Mouse (Mus musculus) forebrain, embryonic 14.5 days (tissue): ENCODE measurements around the gene Scmh1. TPM values are rescaled to one million over a fixed set of nuclear protein-coding genes. Genes with fewer than 3 reads are reported as not detected.

Experiments
- ATAC-seq: fragments of 200-750 bp; cut with Nextera tagmentation; 2 replicates; pipeline ENCODE4 v1.8.0; 2017; ENCODE audit warnings: mild to moderate bottlenecking, moderate library complexity
- DNase-seq: peaks from one replicate; pipeline ENCODE4 v3.0.0-alpha.2; 2015; ENCODE audit warnings: low spot score
- H3K27ac ChIP-seq: fragments of 300-500 bp; sonication (generic); 2 replicates; pipeline ENCODE4 v1.5.1; 2014; ENCODE audit warnings: low read depth, mild to moderate bottlenecking, control low read depth, low read length, moderate library complexity
- H3K27me3 ChIP-seq: fragments of 300-500 bp; sonication (generic); replicated peaks from 2 replicates; pipeline ENCODE4 v1.6.1; 2014; ENCODE audit warnings: low read length, control low read depth, mixed read lengths; ENCODE audit not compliant: control insufficient read depth, insufficient read depth
- H3K36me3 ChIP-seq: fragments of 300-500 bp; sonication (generic); 2 replicates; pipeline ENCODE4 v1.6.1; 2014; ENCODE audit warnings: low read length, control low read depth; ENCODE audit not compliant: control insufficient read depth, insufficient read depth
- H3K4me1 ChIP-seq: fragments of 300-500 bp; sonication (generic); 2 replicates; pipeline ENCODE4 v1.6.1; 2014; ENCODE audit warnings: antibody characterized with exemption, low read length, control low read depth; ENCODE audit not compliant: control insufficient read depth, insufficient read depth
- H3K4me2 ChIP-seq: fragments of 300-500 bp; sonication (generic); 2 replicates; pipeline ENCODE4 v1.6.1; 2014; ENCODE audit warnings: mild to moderate bottlenecking, control low read depth, low read length
- H3K4me3 ChIP-seq: fragments of 300-500 bp; sonication (generic); 2 replicates; pipeline ENCODE4 v1.5.1; 2014; ENCODE audit warnings: low read depth, low read length, control low read depth
- H3K9ac ChIP-seq: fragments of 300-500 bp; sonication (generic); 2 replicates; pipeline ENCODE4 v1.6.1; 2014; ENCODE audit warnings: mild to moderate bottlenecking, low read length, control low read depth, moderate library complexity
- H3K9me3 ChIP-seq: fragments of 300-500 bp; sonication (generic); replicated peaks from 2 replicates; pipeline ENCODE4 v1.6.1; 2016; ENCODE audit warnings: low read length, control low read depth, mixed read lengths; ENCODE audit not compliant: control insufficient read depth
- WGBS: fragments of 180-500 bp; shearing (Covaris S2); extraction: QIAGEN DNeasy Blood & Tissue Kit; methylation state at CpG from one replicate; pipeline ENCODE4 v1.1.7; 2014; 5-methylcytosine and 5-hydroxymethylcytosine counted together
- polyA plus RNA-seq: library from polyadenylated mRNA; unstranded; fragments of >200 nt; fragmentation: Nextera tagmentation; extraction: Ambion mirVana; gene quantifications from 2 replicates; pipeline ENCODE4 v1.2.1, GENCODE M21; 2014

The Scmh1 gene
- polyA plus RNA-seq, 1 experiment from 2014 or later: 38.8 TPM

DNA sequence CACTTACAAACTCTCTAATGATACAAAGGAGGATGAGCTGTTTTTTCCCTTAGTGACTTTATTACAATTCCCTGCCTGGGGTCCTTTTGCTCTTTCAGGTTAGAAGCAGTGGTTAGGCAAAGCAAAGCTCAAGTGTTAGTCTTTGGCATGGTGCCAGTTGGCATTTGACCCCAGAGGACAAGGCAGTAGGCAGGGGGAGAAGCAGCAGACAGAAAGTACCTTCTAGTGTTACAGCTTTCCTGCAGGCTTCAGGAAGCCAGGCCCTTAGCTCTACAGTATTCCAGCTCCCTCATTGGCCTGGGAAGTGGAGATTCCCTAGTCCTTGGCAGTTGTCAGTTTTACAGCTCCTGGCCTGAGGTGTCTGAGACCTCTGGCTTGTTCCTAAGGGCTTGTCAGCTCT, 15.6 kb downstream of the Scmh1 start:
- Histone ChIP-seq H3K4me2 (no peak overlapping the region), H3K9ac (no peak overlapping the region), H3K27me3 (no peaks in the 10 kb centered on the region), H3K36me3 (no peaks in the 10 kb centered on the region), H3K4me1 (no peaks in the 10 kb centered on the region), H3K4me3 (no peak overlapping the region), H3K27ac (no peak overlapping the region), H3K9me3 (no peaks in the 10 kb centered on the region)
- DNase-seq (no peak), ATAC-seq (no peak)

DNA sequence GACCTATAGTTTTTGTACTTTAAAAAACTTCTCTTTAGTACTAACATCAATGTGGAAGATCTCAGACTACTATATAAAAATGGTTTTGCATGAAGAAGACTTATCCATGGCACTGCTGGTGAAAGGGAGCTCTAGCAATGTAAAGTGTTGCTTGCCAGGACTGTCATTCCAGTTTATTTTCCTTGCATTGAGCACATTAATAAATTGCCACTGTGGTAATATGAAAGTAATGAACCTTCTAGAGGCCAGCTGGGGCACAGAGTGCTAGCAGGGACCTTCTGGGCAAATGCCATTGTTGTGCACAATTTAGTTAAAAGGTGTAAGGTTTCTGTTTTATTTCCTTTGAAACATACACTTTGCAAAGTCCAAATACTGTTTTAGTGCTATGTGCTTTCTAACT, 25.5 kb downstream of the Scmh1 start:
- DNase-seq (no peak), ATAC-seq (no peak)
- Histone ChIP-seq H3K27me3 (no peaks in the 10 kb centered on the region), H3K4me3 (no peak overlapping the region), H3K27ac (no peak overlapping the region), H3K9me3 (no peaks in the 10 kb centered on the region), H3K9ac (no peak overlapping the region), H3K4me2 (no peak overlapping the region), H3K36me3 (no peaks in the 10 kb centered on the region), H3K4me1 (no peaks in the 10 kb centered on the region)

DNA sequence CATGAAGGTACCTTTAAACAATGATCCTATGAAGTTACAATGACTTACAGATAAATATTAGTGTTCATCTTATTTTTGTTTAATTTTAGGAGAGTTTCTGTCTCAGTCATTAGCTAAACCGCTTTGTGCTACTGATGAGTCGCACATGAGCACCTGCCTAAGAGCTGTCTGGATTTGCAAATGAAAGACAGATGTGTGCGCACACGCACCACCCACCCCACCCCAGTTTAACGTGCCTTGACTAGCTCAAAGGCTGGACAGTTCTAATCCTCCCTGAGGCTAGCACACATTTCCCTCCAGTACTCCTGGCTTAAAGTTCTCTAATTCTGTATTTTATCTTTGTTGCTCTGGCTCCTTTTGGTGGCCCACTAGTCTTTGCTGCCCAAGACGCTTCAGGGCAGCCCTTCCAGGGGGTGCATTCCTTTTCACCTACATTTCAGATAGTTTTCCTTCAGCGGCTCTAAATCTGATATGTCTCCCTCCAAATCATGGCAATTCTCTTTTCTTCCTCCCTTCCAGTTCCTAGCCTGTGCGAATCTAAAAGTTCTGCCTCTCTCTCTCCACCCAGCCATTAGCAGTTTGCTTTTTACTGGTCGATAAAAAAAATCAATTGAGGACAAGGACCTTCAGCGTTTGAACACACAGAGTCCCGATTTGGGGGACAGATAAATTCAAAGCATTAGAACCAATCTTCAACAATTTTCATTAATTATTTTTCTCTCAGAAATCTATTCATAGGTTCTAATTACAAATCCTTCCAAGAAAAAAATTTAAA, 27.7 kb downstream of the Scmh1 start:
- 65% methylated on average over 11 of the region's 11 CpGs for WGBS
- DNase-seq (no peak), ATAC-seq (no peak)
- Histone ChIP-seq H3K4me1 (no peaks in the 10 kb centered on the region), H3K27me3 (no peaks in the 10 kb centered on the region), H3K27ac (no peak overlapping the region), H3K4me3 (no peak overlapping the region), H3K9me3 (no peaks in the 10 kb centered on the region), H3K36me3 (no peaks in the 10 kb centered on the region), H3K4me2 (no peak overlapping the region), H3K9ac (no peak overlapping the region)

DNA sequence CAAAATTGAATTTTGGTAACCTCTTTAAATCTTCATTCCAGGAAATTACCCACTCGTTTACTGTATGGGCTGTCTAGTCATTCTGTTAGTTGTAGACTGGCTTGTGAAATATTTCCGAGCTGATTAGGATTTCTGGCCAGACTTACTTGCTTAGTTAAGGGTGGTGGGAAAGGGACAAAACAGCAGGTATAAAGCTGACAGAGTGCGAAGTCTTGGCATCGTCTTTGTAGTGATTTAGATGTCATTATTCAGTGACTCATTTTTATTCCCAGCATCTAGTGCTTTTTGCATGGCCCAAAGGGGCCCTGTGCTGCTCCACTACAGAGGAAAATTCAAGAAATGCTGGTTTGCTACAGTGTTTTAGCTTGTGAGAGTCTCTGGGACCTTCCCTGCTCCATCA, 56.7 kb downstream of the Scmh1 start:
- Histone ChIP-seq H3K27me3 (no peaks in the 10 kb centered on the region), H3K27ac (no peak overlapping the region), H3K9ac (no peak overlapping the region), H3K4me2 (no peak overlapping the region), H3K4me1 (no peaks in the 10 kb centered on the region), H3K4me3 (no peak overlapping the region), H3K9me3 (no peaks in the 10 kb centered on the region), H3K36me3 (no peaks in the 10 kb centered on the region)
- 75% methylated on average over 4 of the region's 4 CpGs for WGBS
- no peak for DNase-seq
- no peak for ATAC-seq

DNA sequence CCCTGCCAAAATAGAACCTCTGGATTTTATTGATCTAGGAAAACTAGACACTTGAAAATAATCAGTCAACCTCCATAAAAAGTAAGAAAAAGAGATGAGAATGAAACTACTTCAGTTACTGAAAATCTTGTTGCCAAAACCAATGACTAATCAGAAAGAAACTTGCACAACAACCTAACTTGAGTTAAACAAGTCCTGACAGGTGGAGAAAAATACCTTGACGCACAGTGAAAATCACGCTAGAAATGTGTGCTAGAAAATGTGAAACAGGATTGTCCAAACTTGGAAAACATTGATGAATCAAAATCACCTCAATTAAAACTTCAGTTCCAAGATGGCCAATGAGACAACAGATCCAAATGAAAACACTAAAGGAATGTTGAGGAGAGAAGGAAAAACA, 67.9 kb downstream of the Scmh1 start:
- 95% methylated on average over 2 of the region's 2 CpGs for WGBS
- peaks cover 13% of the 10 kb centered on the region for H3K36me3 ChIP-seq
- no peaks in the 10 kb centered on the region for H3K9me3 ChIP-seq
- H3K4me2 ChIP-seq: no peak overlapping the region
- H3K4me3 ChIP-seq: no peak overlapping the region
- DNase-seq (no peak), ATAC-seq (no peak)
- no peak overlapping the region for H3K9ac ChIP-seq
- no peak overlapping the region for H3K27ac ChIP-seq
- no peaks in the 10 kb centered on the region for H3K4me1 ChIP-seq
- H3K27me3 ChIP-seq: no peaks in the 10 kb centered on the region

DNA sequence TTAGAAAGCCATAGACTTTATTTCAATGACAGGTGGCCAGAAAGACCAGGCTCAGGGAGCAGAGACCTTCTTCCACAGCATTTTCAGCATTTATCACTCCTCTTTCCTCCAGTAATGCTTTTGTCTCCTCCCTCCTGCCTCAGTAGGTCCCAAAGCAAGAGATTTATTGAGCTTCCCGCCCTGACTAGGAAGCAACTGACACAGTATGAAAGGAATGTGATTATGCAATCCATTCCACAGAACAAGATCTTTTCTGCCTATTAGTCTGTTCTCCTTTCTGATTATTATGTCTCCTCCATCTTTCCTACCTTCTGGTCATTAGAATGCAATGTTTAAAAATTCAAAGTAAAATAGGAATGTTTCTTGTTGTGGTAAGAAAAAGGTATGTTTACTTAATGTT, 82.6 kb downstream of the Scmh1 start:
- 50% methylated on average over 1 of the region's 1 CpGs for WGBS
- Histone ChIP-seq H3K36me3 (peaks cover 32% of the 10 kb centered on the region), H3K27ac (no peak overlapping the region), H3K4me2 (no peak overlapping the region), H3K9me3 (no peaks in the 10 kb centered on the region), H3K9ac (no peak overlapping the region), H3K4me3 (no peak overlapping the region), H3K27me3 (no peaks in the 10 kb centered on the region), H3K4me1 (no peaks in the 10 kb centered on the region)
- DNase-seq (no peak), ATAC-seq (no peak)

DNA sequence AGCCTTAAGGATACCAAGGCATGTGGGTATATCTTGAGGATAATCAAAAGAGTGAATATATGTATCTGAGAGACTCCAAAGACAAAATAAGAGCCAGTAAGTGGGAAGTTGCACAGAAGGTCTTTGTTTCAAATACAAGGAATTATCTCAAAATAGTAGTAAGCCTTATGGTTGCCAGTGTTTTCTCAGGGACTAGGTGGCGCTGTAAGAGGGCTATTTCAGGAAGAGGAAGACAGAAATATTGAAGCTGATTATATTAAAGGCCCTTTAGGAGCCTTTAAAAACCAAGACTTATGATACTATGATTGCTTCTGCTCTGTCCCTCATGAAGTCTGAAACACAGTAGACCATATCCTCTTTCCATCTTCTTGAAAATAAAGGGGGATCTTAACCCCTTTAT, 101.9 kb downstream of the Scmh1 start:
- Histone ChIP-seq H3K9me3 (peaks cover 5% of the 10 kb centered on the region; the same call in 1 of the 2 replicates), H3K4me1 (no peaks in the 10 kb centered on the region), H3K4me2 (no peak overlapping the region), H3K4me3 (no peak overlapping the region), H3K27ac (no peak overlapping the region), H3K36me3 (peaks cover 32% of the 10 kb centered on the region), H3K27me3 (no peaks in the 10 kb centered on the region), H3K9ac (no peak overlapping the region)
- no peak for DNase-seq
- 97% methylated on average over 1 of the region's 1 CpGs for WGBS
- no peak for ATAC-seq

DNA sequence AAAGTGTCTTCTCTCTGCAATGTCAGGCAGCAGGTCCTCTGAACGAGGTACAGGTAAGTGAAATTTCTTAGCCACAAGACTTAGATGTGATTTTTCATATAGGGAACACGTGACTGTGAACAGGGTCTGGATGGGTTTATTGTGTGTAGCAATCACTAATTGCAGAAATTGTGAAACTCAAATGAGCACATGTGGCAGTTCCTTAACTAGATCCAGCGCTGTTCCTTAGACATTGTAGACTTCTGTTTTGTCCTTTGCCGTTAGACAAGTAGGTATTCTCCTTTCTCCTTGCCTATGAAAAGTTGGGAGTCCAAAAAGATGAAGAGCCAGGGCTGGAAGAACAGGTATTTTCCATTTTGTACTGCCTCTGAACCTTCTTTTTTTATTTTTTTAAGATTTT, 106.1 kb downstream of the Scmh1 start:
- Histone ChIP-seq H3K27me3 (no peaks in the 10 kb centered on the region), H3K36me3 (peaks cover 49% of the 10 kb centered on the region), H3K4me1 (no peaks in the 10 kb centered on the region), H3K4me3 (no peak overlapping the region), H3K27ac (no peak overlapping the region), H3K9me3 (peaks cover 5% of the 10 kb centered on the region; the same call in 1 of the 2 replicates), H3K9ac (no peak overlapping the region), H3K4me2 (no peak overlapping the region)
- ATAC-seq: no peak
- WGBS: 95% methylated on average over 4 of the region's 4 CpGs
- no peak for DNase-seq

DNA sequence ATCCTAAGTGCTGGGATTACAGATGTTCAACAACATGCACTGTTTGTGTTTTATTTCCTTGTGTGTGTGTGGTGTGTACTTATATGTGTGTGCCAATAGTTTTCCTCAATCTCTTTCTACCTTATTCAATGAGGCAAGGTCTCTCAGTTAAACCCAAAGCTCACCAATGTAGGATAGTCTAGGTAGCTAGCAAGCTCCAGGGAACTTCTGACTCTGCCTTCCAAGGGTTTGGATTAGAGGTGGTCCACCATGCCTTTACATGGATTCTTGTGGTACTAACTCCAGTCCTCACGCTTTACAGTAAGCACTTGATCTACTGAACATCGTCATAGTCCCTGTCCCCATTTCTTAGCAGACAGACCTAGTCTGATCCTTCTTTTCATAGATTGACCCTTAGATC, 109.3 kb downstream of the Scmh1 start:
- Histone ChIP-seq H3K9me3 (peaks cover 2% of the 10 kb centered on the region; the same call in 1 of the 2 replicates), H3K36me3 (peaks cover 57% of the 10 kb centered on the region), H3K4me2 (no peak overlapping the region), H3K4me1 (no peaks in the 10 kb centered on the region), H3K27ac (no peak overlapping the region), H3K4me3 (no peak overlapping the region), H3K27me3 (no peaks in the 10 kb centered on the region), H3K9ac (no peak overlapping the region)
- WGBS: 100% methylated on average over 2 of the region's 2 CpGs
- DNase-seq: no peak
- no peak for ATAC-seq
